Mouse (Mus musculus) liver, postnatal 0 days (tissue): Measurements from ENCODE around the gene Sema3f. TPM values are rescaled to one million over a fixed set of nuclear protein-coding genes. Genes with fewer than 3 reads are reported as not detected.

ENCODE experiments used
- ATAC-seq: fragments of 200-750 bp; cut with Nextera tagmentation; 2 replicates; pipeline ENCODE4 v1.8.0; 2017; ENCODE audit warnings: mild to moderate bottlenecking, moderate library complexity
- DNase-seq: peaks from one replicate; pipeline ENCODE4 v3.0.0-alpha.2; 2016
- H3K27ac ChIP-seq: fragments of 300-500 bp; sonication (generic); 2 replicates; pipeline ENCODE4 v1.5.1; 2014; ENCODE audit warnings: antibody characterized with exemption, moderate library complexity, mild to moderate bottlenecking, low read depth
- H3K27me3 ChIP-seq: fragments of 300-500 bp; sonication (generic); 2 replicates; pipeline ENCODE4 v1.6.1; 2014; ENCODE audit warnings: low read length, control low read depth, mixed read lengths; ENCODE audit not compliant: insufficient read depth
- H3K36me3 ChIP-seq: fragments of 300-500 bp; sonication (generic); replicated peaks from 2 replicates; pipeline ENCODE4 v1.6.1; 2014; ENCODE audit warnings: mild to moderate bottlenecking, control low read depth, low read length, moderate library complexity, mixed read lengths; ENCODE audit not compliant: insufficient read depth
- H3K4me1 ChIP-seq: fragments of 300-500 bp; sonication (generic); 2 replicates; pipeline ENCODE4 v1.6.1; 2014; ENCODE audit warnings: antibody characterized with exemption, mild to moderate bottlenecking, control low read depth; ENCODE audit not compliant: insufficient read depth
- H3K4me2 ChIP-seq: fragments of 300-500 bp; sonication (generic); 2 replicates; pipeline ENCODE4 v1.6.1; 2014; ENCODE audit warnings: low read depth, mild to moderate bottlenecking, low read length, moderate library complexity, mixed read lengths
- H3K4me3 ChIP-seq: fragments of 300-500 bp; sonication (generic); 2 replicates; pipeline ENCODE4 v1.5.1; 2014; ENCODE audit warnings: low read depth, low read length
- H3K9ac ChIP-seq: fragments of 300-500 bp; sonication (generic); replicated peaks from 2 replicates; pipeline ENCODE4 v1.6.1; 2014; ENCODE audit warnings: mild to moderate bottlenecking, moderate library complexity
- H3K9me3 ChIP-seq: fragments of 300-500 bp; sonication (generic); 2 replicates; pipeline ENCODE4 v1.6.1; 2016; ENCODE audit warnings: mild to moderate bottlenecking, control low read depth, low read length, mixed read lengths
- CTCF ChIP-seq: sonication (generic); IDR thresholded peaks from 2 replicates; pipeline ENCODE4 v1.5.1; 2016; ENCODE audit warnings: antibody characterized with exemption, low read depth
- EP300 ChIP-seq: IDR thresholded peaks from 2 replicates; pipeline ENCODE4 v1.6.1; 2016; ENCODE audit warnings: antibody characterized with exemption, low read depth, mild to moderate bottlenecking
- WGBS: fragments of 180-500 bp; shearing (Covaris S2); extraction: QIAGEN DNeasy Blood & Tissue Kit; methylation state at CpG from one replicate; pipeline ENCODE4 v1.1.7; 2014; ENCODE audit not compliant: insufficient replicate concordance; 5-methylcytosine and 5-hydroxymethylcytosine counted together
- polyA plus RNA-seq: library from polyadenylated mRNA; unstranded; fragments of >200 nt; fragmentation: Nextera tagmentation; extraction: Ambion mirVana; gene quantifications from 2 replicates; pipeline ENCODE4 v1.2.1, GENCODE M21; 2015

Sema3f gene
- polyA plus RNA-seq, 1 experiment from 2014 or later = 0.76 TPM

GRCm38 (mm10) chr9:107718781-107719540 lies 8.7 kb upstream of the Sema3f start:
- H3K9ac ChIP-seq = no peak overlapping the region
- no peak for ATAC-seq
- TF ChIP-seq EP300 = no peak
- DNase-seq = no peak
- WGBS = 76% methylated on average over 10 of the region's 10 CpGs
- no peaks in the 10 kb centered on the region for H3K36me3 ChIP-seq
- H3K27me3 ChIP-seq = 0 out of 2 replicates have a peak, but pooled peaks cover 11% of the 10 kb centered on the region
- H3K27ac ChIP-seq = no peak overlapping the region
- no peak overlapping the region for H3K4me3 ChIP-seq
- H3K9me3 ChIP-seq = no peaks in the 10 kb centered on the region
- no peak overlapping the region for H3K4me2 ChIP-seq
- H3K4me1 ChIP-seq = peaks cover 12% of the 10 kb centered on the region; the same call in 1 of the 2 replicates

DNA sequence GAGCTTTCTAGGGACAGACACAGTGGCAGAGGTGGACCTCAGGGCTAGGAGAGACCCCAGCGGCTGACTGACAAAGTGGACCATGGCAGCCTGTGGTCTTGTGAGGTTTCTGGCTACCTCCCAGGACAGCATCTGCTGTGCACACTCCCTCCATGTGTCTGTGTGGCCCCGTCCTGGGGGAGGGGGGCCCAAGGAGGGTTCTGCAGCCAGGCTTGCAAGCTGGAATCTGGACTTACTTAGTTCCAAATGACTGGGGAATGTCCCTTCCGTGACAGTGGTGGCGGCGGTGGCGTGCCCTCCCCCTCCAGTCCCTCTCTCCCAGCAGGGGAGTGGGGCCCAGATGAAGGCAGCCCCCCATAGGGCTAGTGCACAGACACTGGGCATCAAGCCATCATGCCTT lies 6.7 kb upstream of the Sema3f start:
- H3K4me2 ChIP-seq = no peak overlapping the region
- H3K9ac ChIP-seq = no peak overlapping the region
- no peaks in the 10 kb centered on the region for H3K36me3 ChIP-seq
- H3K4me3 ChIP-seq = no peak overlapping the region
- ATAC-seq = no peak
- H3K27me3 ChIP-seq = 0 out of 2 replicates have a peak, but pooled peaks cover 17% of the 10 kb centered on the region
- DNase-seq = no peak
- 76% methylated on average over 5 of the region's 6 CpGs for whole genome bisulfite sequencing
- H3K9me3 ChIP-seq = no peaks in the 10 kb centered on the region
- no peak overlapping the region for H3K27ac ChIP-seq
- no peak for TF ChIP-seq CTCF
- TF ChIP-seq EP300 = no peak
- H3K4me1 ChIP-seq = 0 out of 2 replicates have a peak, but pooled peaks cover 4% of the 10 kb centered on the region

DNA sequence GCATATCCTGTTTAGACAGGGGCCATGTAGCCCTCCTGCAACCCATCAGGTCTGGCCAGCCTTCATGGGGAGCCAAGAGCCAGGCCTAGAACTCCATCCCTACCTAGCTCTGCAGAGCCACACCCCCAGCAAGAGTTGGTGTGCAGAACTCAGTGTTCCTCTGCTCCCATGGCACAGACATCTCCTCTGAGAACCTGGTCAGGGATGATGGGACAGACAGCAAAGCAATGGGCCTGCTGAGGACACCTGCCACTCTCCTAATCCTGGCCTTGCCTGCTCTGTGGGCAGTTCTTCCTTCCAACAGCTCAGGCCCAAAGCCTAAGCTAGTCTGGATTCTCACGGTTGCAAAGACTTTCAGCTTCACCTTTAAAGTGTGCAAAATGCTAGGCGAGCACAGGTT lies 5.4 kb upstream of the Sema3f start:
- H3K36me3 ChIP-seq = no peaks in the 10 kb centered on the region
- no peak for TF ChIP-seq CTCF
- TF ChIP-seq EP300 = no peak
- ATAC-seq (no peak), DNase-seq (no peak)
- H3K27ac ChIP-seq = no peak overlapping the region
- 54% methylated on average over 2 of the region's 2 CpGs for WGBS
- H3K4me1 ChIP-seq = 0 out of 2 replicates have a peak, but pooled peaks cover 4% of the 10 kb centered on the region
- H3K27me3 ChIP-seq = peaks cover 25% of the 10 kb centered on the region
- H3K9me3 ChIP-seq = no peaks in the 10 kb centered on the region
- no peak overlapping the region for H3K4me2 ChIP-seq
- H3K9ac ChIP-seq = no peak overlapping the region
- H3K4me3 ChIP-seq = no peak overlapping the region

- H3K4me1 ChIP-seq = peaks cover 11% of the 10 kb centered on the region; the same call in 1 of the 2 replicates
- TF ChIP-seq EP300 (no peak), CTCF (no peak)
- no peak for ATAC-seq
- H3K27me3 ChIP-seq = peaks cover 36% of the 10 kb centered on the region
- no peaks in the 10 kb centered on the region for H3K9me3 ChIP-seq
- no peak overlapping the region for H3K4me2 ChIP-seq
- H3K36me3 ChIP-seq = no peaks in the 10 kb centered on the region
- H3K9ac ChIP-seq = no peak overlapping the region
- H3K4me3 ChIP-seq = no peak overlapping the region
- 37% methylated on average over 12 of the region's 12 CpGs for WGBS
- peak; percentile 43 for DNase-seq
- no peak overlapping the region for H3K27ac ChIP-seq
Observed at GRCm38 (mm10) chr9:107714221-107714952, 4.1 kb upstream of the Sema3f start.

DNA sequence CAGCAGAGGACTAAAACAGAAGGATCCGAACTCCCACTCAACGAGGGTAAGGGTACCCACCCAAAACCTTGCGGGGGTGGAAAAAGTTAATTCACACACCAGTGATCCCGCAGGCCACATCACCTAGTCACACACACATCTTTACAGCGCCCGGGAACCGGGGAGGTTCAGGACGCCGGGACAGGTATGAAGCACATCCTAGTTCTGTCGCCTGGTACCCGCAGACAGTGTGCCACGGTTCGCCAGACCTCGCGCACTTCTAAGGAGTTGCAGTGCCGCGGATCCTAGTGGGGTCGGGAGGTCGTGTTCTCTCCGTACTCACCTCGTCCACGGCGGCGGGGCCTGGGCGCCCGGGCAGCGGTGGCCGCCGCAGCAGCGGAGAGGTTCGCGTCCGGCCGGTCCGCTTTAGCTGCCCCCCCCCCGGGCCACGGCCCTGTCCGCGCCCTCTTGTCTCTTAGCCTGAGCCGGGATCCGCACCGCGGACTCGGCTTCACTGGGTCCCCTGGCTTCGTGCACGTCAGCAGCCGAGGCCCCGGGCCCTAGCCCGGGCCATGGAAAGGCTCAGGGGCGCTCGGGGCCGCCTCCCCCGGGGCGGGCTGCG lies 1.1 kb downstream of the Sema3f start:
- Histone ChIP-seq H3K36me3 (no peaks in the 10 kb centered on the region), H3K4me1 (peaks cover 12% of the 10 kb centered on the region; the same call in 1 of the 2 replicates), H3K4me3 (peak overlapping the region; percentile 57), H3K27ac (0 out of 2 replicates have a peak overlapping the region, but pooled peaks have one; percentile 41), H3K9me3 (no peaks in the 10 kb centered on the region), H3K27me3 (peaks cover 68% of the 10 kb centered on the region), H3K9ac (peak overlapping the region; percentile 62), H3K4me2 (peak overlapping the region; percentile 93)
- WGBS = under 1% methylated on average over 46 of the region's 55 CpGs
- no peak for TF ChIP-seq EP300
- TF ChIP-seq CTCF = no peak
- no peak for DNase-seq
- peak; percentile 24; the same call in 1 of the 2 replicates for ATAC-seq

DNA sequence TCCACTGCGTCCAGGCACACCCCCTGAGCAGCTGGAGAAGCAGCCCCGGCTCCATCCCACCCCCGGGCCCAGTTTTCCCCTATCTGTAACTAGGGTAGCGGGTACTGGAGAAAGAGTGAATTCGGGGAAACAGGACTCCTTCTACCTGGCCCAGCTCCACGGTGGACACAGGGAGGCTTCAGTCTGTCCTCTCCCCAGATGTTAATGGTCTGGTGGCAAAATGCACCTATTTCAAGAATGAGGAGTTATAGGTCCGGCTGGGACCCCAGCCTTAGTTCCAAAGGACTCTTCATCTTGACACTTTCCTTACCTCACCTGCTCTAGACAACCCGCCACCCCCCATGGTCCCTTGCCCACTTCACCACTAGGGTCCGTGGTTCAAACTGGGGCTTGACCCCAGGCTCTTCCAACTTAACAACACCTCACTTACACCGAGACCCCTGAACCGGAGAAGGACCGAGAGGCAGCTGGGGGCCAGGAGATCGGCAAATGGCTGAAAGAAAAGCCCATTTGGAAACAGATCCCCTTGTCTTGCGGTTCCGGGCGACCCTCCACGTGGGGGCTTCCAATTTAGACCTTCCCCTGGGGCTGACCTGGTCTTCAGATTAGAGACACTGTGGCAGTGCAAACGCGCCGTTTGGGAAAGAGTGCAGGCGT lies 1.7 kb downstream of the Sema3f start:
- H3K36me3 ChIP-seq = no peaks in the 10 kb centered on the region
- H3K27ac ChIP-seq = no peak overlapping the region
- H3K27me3 ChIP-seq = peaks cover 68% of the 10 kb centered on the region
- no peak for ATAC-seq
- 0 out of 2 replicates have a peak overlapping the region, but pooled peaks have one; percentile 34 for H3K9ac ChIP-seq
- peak overlapping the region; percentile 57 for H3K4me3 ChIP-seq
- no peak for DNase-seq
- H3K4me1 ChIP-seq = peaks cover 15% of the 10 kb centered on the region
- TF ChIP-seq EP300 = no peak
- TF ChIP-seq CTCF = no peak
- H3K4me2 ChIP-seq = peak overlapping the region; percentile 93
- WGBS = 7% methylated on average over 21 of the region's 21 CpGs
- H3K9me3 ChIP-seq = no peaks in the 10 kb centered on the region
